Mouse (Mus musculus) liver (tissue): ENCODE measurements around the gene Adamtsl4.

Source experiments
- DNase-seq: peaks from one replicate; pipeline ENCODE4 v3.0.0-alpha.2; 2020; ENCODE audit warnings: mixed read lengths

Adamtsl4 gene

DNA sequence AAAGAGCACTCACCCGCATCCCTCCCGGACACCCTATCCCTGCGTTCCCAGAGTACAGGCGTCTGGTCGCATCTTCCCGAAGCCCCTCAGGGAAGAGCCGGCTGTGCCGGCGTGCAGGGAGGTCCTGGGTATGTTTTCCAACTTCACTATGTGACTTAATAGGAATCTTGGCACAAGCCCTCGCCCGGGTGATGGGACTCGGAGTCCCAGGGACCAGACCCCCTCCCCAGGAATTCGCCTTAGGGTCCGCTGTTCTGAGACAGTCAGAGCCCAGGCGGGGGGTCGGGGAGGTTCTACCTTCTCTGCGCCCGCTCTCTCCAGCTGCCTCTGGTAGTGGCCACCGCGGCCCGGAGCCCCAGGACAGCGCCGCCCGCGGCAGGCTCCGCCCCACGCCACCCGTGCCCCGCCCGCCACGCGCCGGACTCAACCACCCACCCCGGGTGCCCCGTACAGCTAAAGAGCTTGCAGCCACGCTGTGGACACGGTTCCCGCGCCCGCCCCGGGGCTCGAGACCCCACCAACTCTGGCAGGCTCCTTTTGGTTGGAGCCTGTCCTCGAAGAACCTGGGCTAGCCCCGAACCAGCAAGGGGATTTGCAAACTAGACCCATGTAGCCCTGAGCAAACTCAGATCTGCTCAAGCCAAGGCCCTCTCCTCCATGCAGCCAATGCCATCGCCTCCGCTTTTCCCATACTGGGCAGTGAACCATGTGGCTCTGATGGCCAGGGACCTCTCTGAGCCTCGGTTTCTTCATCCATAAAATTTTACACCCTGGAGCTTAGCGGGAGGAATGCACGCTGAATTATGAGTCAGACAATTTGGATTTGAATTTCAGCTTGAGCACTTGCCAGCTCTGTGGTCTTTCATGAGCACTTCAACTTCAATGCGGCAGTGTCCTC is at the start of gene Adamtsl4:
Gene Adamtsl4 (minus strand): TSS at position 394 of the 898 bp plus-strand sequence.
- peak; percentile 64 for DNase-seq

DNA sequence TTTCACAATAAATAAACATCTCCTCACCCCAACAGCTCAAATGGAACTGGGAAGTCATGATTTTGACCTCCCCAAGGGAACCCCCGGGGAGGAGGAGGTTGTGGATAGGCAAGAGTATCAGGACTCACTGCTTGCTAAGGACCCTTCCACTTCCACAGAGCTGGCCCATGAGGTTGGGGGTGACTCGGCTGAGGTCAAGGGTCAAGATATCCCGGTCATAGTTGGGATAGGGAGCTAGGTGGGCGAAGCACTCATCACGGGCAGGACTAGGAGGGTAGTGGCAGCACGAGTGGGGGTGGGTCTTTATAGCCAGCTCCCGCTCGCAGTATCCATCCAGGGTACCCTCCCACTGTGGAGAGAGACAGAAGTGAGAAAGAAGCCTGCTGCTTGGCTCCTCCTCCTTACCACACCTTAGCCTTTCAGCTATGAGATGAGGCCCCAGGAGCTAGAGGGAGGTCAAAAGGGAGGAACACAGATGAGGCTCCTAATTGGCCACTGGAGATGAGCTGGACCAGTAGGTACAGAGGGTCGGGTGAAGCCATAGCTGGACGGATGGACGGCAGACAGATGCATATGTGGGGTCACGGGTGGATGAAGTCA is 47.5 kb upstream of the Adamtsl4 start:
- DNase-seq, result no peak

GRCm38 (mm10) chr3:95734092-95734702 is 46.5 kb upstream of the Adamtsl4 start:
- peak; percentile 54 for DNase-seq

DNA sequence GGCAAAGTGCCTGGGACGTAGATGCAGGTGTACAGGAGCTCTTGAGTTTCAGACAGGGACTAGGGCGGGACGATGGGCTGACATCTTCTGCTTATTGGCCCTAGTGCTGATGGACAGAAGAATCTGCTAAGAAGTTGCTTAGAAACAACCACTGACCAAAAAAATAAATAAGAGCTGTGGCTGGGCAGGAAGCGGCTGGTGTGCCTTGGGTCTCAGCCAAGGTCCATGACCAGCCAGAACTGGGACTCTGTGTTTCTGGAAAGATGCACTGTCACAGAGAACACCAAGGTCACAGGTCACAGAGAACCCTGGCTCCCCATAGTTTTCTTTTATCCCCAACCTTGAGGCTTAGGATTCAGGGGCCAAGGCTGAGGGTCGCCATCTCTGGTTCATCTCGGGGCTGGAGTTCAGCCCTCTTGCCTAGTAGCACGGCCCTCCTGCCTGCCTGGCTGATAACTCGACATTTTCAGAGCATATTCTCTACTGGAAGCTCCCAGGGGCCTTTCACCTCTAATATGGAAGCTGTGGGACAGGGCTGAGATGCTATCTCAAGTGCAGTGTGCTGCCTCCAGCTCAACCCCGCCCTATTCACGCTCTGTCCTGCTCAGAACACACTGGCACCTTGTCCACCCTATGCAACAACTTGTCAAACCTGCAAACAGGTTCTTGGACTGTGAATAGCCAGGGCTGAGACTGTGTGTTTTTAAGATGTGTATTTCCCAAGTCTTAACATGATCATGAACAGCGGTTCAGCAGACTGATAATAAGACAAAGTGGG is 45.2 kb upstream of the Adamtsl4 start:
- DNase-seq, result peak; percentile 30

DNA sequence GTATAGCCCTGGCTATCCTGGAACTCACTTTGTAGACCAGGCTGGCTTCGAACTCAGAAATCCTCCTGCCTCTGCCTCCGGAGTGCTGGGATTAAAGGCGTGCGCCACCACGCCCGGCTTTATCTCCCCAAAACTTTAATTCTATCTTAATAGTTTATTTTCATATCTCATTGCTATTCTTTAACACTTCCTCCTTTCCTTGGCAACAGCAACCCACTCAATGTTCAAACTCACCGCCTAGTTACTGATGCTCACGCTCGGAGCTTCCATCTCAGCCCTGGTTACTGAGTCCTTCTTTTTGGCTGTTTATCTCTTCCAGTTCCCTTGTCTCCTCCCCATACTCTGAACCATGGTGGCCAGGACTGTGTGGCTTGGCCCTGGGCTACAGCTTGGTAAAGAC is 44.6 kb upstream of the Adamtsl4 start:
- DNase-seq, result no peak

- DNase-seq, result no peak
Measured at GRCm38 (mm10) chr3:95731802-95732201, 44.1 kb upstream of the Adamtsl4 start.

- DNase-seq, result no peak
Measured at GRCm38 (mm10) chr3:95730431-95730830, 42.7 kb upstream of the Adamtsl4 start.

DNA sequence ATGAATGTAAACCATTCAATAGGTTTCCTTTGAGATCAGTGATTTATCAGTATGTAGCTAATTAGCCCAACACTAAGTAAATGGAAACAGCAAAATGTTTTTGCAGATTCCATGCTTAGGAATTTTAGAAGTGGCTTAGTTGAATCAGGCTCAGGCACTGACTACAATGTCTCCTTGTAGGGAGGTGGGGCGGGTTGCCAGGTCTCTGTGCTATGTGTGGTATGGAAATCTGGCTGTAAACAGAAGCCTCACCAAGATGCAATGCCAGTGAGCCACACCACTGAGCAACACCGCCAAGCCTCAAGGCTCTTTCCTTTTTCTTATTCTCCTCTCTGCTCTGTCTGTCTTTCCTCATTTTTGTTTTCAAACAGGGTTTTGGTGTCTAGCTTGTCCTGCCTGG is 41.2 kb upstream of the Adamtsl4 start:
- DNase-seq, result no peak

GRCm38 (mm10) chr3:95726696-95727358 is 39.1 kb upstream of the Adamtsl4 start:
- no peak for DNase-seq

DNA sequence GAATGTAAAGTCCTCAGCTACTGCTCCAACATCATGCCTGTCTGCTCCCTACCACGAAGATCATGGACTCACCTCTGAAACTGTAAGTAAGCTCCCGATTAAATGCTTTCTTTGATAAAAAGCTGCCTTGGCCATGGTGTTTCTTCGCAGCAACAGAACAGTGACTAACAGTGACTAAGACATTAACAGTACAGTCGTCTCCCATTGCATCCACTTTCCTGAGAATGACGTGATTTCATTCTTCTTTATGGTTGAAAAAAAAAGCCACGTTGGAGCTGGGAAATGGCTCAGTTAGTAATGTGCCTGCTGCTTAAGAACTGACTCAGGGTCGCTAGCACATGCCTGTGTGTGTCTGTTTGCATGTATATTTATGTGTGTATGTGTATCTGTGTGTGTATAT is 38.1 kb upstream of the Adamtsl4 start:
- no peak for DNase-seq

- no peak for DNase-seq
Measured at GRCm38 (mm10) chr3:95722386-95722785, 34.7 kb upstream of the Adamtsl4 start.

GRCm38 (mm10) chr3:95718153-95718552 is 30.4 kb upstream of the Adamtsl4 start:
- no peak for DNase-seq

GRCm38 (mm10) chr3:95716075-95716474 is 28.4 kb upstream of the Adamtsl4 start:
- DNase-seq, result no peak

- DNase-seq, result no peak
Measured at GRCm38 (mm10) chr3:95709967-95710366, 22.2 kb upstream of the Adamtsl4 start.

GRCm38 (mm10) chr3:95709044-95709443 is 21.3 kb upstream of the Adamtsl4 start:
- DNase-seq, result no peak

DNA sequence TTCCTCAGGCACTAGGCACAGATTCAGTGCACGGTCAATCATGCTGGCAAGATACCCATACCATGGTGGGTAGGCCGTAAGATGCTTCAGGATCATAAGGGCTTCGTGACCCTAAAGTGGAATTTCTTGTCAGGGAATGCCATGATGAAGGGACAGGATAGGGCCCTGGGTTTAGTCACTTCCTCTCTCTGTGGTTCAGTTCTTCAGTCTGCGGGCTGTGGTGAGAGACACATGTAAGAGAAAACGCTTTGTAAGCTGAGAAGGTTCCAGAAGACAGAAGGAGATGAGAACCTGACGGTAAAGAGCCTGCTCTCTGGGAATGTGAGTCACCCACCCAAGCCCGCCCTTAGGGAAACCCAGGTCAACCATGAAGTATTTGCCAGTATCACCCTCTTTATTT is 19.8 kb upstream of the Adamtsl4 start:
- no peak for DNase-seq

GRCm38 (mm10) chr3:95706273-95706672 is 18.6 kb upstream of the Adamtsl4 start:
- DNase-seq, result no peak

DNA sequence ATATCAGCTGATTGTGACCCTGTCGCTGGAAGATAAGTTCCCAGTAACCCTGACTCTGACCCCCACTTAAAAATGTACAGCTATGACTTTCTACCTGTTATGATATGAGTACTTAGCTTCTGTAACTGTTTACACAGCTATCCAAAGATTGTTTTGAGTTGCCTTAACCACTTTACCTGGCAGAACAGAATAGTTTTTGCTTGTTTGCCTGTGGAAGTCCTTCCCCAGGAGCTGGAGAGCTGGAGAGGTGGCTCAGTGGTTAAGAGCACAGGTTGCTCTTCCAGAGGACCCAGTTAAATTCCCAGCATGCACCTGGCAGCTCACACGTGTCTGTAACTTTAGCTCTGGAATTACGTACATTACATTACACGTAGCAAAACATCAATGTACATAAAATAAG is 16.9 kb upstream of the Adamtsl4 start:
- no peak for DNase-seq

DNA sequence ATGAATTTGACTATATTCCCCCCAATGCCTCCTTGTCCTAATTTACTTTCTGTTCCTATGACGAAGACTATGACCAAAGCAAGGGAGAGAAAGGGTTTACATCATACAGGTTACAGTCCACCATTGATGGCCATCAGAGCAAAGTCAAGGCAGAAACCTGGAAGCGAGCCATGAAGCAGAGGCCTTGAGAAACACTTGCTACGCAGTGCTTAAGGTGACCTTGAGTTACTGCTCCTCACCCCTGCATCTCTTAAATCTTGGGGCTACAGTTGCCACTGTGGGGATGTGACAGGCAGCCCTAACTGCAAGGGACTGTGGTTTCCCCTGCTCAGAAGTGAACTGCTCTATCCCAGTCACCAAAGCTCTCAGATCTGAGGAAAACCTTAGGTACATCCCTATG is 15.6 kb upstream of the Adamtsl4 start:
- DNase-seq, result no peak

DNA sequence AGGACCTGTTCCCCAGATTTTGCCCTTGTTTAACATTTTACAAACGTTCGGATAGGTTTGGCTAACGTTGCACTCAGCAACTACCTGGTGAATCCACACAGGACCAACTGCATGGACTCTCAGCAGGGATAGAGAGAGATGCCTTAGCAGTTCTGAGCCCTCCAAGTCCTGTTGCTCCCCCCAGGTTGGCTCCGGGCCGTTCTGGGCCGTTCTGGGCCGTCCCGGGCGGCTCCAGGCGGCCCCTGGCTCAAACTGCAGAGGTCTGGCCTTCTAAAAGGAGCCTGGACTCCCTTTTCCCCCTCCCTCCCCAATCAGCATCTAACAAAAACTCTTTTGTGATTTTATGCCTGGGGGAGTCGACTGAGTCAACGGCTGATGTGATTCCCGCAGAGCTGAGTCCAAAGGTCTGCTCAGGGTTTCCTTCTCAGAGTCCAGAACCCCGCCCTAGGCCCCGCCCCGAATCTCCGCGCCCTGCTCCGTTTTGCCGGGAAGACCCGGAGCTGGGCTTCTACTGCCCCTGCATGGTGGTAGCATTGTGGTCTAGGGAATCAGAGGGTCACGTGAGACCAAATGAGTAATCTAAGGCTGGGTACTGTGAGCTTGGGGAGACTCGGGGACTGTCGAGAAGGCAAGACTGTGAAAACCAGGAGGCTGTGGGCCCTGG is 14.3 kb upstream of the Adamtsl4 start:
- DNase-seq, result peak; percentile 72

- DNase-seq, result no peak
Measured at GRCm38 (mm10) chr3:95701085-95701484, 13.4 kb upstream of the Adamtsl4 start.

GRCm38 (mm10) chr3:95700233-95700681 is 12.5 kb upstream of the Adamtsl4 start:
- no peak for DNase-seq
